Mouse (Mus musculus) layer of hippocampus, adult 8-10 months (tissue): Measurements from ENCODE around the gene Pex12. TPM values are rescaled to one million over a fixed set of nuclear protein-coding genes. Genes with fewer than 3 reads are reported as not detected.
"Not testable (repeated sequence)": the region's sequence is repeated elsewhere in the genome, so short reads cannot be mapped to it uniquely, and the experiment has no call there.

ENCODE experiments used
- DNase-seq, 2 experiments: peaks; one replicate each; pipeline ENCODE4 v3.0.0; 2022; ENCODE audit warnings: low spot score in 2 of 2
- total RNA-seq, 4 experiments: library from RNA; stranded (reverse); gene quantifications; 2 replicates each; pipeline ENCODE4 v1.2.4; 2022

Gene Pex12
- total RNA-seq, 4 experiments from 2014 or later: 8.8 to 15.2 (median 12.2) TPM

DNA sequence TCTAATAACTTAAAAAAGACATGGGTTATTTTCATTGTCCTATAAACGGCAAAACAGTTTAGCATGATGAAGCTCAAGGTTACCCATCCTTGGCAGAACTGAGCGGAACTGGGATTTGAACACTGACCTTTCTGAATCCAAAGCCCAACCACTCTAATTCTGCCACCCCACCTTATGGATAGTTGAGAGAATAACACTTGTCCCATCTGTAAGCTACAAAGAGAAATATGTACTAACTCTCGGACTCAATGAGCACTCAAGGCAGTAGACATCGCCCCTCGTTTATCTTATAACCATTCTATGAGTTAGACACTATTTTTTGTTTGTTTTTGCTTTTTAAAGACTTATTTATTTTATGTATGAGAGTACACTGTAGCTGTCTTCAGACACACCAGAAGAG is 13.3 kb downstream of the Pex12 start:
- DNase-seq: no peak

DNA sequence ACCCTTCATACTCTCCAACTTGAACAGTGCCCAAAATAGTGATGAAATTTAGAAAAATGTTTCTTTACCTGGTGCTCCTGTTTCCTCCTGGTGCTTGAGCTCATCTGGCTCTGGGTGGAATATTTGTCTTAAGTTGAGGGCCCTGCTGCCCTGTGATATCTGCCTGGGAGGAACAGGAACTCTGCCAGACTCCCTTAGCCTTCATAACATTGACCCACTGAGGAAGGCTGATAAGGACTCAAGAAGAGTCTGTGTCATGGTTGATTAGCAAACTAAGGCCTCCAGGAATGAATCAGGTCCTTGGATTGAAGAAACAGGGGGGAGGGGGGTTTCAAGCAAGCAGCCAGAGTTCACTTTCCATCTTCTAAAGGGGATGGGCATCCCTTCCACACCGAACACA is 15.8 kb downstream of the Pex12 start, which contains the start of gene Slfn14:
TSS of gene Slfn14 (minus strand) at position 161 of the 400 bp plus-strand sequence.
- no peak for DNase-seq

DNA sequence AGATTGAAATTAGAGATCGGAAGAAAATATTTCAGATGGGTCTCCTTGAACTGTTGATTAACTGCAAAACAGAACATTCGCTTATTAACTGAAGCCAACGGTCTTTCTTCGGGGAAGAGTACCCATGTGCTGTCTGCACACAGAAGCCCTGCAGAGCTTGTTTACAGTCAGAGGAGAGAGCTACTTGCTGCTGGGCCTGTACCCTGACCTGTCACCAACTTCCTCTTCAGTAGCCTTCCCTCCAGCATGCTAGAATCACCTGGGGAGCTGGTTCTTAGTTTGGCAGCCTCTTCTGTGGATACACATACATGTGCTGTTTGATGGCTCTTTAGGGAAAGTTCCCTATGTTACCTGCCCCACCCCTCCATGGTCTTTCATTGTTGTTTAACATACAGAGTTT is 16.8 kb downstream of the Pex12 start:
- DNase-seq: no peak

DNA sequence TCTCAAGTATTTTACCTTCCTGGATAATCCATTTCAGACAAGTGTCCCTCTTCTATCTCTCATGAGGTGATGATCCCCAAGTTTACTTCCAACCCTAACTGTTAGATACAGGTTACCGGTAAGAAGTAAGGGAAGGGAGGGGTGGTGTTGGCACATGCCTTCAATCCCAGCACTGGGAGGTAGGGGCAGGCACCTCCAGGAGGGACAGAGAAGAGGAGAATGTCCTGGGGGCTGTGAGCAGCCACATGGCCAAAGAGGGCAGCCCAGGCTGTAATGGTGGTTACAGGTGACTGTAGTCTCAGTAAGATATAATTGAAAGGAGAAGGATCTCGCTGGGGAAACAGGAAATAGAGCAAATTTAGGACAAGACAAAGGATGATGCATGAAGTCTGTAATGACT is 20.3 kb downstream of the Pex12 start:
- no peak for DNase-seq

DNA sequence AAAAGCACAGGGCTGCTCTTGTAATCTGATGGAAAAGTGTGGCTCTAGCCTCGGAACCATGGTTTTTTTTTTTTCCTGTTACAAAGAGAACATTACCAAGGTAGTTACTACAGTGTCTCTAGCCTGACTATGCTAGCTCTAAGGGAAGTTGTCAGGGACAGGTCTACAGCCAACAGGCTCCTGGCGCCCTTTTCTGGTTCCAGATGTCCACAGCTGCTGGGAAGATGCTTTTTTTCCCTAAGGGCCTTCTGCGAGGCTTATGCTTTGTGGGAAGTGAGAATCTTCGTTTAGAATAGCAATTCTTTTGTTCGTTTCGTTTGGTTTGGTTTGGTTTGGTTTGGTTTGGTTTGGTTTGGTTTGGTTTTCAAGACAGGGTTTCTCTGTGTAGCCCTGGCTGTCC is 22.7 kb downstream of the Pex12 start:
- no peak for DNase-seq

DNA sequence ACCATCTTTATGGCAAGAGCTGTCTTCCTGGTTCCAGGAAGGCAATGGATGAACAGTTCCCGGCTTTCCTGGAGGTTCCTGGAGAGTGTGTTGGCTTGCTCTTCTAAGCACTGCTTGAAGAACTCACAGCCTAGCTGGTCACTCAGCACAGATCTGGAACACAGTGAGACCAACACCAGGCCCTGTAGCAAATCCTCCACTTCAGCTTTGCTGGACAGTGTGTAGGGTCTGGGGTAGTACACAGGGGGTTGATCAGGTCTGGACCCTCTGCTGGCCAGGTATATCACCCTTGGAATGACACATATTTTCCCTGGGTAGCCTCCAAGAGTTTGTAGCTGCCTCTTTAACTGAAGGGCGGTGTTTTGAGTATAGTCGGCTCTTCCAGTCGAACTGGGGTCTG is 23.4 kb downstream of the Pex12 start:
- no peak for DNase-seq

DNA sequence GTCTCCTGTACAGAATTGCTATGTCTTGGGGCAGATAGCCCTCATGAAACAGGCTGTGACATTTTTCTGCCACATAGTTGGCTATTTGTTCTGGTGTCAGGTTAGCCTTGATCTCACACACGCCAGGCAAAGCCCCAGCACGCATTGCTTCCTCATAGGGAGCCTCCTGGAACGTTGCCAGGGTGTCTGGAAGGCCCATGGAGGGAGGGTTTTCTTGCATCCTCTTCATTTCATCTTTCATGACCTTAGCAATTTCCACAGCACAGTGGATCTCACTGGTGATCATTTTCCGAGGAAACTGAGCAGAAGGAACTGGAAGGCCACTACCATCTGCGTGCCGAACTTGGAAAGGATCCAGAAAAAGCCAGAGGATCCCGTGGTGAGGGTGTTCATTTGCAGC is 26.1 kb downstream of the Pex12 start:
- DNase-seq: no peak

DNA sequence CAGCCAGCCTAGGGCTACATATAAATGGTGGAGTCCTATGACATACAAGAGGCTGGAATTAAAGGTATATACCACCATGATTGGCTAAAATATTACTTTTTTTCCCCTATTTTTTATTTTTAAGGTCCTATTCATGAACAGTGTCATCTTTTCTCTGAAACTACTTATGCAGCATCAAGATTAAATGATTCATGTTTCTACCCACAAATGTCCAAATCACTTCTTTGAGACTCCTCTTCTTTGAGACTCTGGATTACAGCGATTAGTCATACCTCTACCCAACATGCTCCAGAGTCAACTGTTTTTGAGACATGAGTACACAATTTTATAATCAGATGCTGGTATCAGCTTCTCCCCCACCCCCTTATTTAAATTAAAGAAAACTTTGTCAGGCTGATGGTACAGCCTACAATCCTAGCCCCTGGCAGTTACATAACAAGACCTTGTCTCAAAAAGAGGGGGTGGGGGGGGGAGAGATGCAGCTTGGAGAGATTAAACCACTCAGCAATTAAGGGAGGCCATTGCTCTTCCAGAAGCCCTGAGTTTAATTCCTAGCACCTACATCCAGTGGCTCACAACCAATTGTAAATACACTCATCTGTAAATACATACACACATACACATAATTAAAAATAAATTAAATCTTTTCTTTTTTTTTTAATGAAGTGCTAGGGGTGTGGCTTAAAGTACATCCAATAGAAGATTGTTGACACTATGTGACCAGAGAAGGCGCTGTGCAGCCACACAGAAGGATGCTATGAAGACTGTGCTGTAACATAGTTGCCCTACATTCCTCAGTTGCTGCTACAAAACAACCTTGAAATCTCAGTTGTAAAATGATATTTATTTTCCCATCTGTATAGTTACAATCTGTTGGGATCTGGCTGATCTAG is 30.2 kb downstream of the Pex12 start:
- no peak for DNase-seq

DNA sequence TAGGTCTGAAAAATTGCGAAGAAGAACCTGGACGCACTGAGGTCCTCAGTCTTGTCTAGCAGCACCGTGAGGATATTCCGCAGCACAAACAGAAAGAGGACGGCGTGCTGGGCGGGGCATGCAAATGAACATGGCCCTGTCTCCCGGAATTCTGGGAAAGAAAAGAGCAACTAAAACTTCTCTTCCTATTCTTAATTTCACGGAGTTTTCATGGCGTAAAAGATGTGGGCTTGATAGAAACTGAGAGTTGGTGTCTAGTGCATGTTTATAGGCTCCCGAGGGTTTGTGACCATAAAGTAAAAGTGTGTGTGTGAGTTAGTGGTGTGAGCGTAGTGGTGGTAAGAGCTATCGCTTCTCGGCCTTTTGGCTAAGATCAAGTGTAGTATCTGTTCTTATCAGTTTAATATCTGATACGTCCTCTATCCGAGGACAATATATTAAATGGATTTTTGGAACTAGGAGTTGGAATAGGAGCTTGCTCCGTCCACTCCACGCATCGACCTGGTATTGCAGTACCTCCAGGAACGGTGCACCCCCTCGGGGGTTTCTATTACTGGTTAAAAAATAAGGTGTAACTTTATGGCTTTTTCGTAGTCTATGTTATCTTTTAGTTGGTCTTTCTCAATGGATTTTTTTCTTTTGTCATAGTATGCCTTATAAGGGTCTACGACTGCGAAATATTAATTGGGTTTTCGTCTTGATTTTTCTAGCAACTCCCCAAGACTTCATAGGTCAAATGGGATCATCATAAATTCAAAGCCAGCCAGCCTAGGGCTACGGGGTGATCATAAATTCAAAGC is 31.0 kb downstream of the Pex12 start:
- DNase-seq: peak; percentile 76 to 82

DNA sequence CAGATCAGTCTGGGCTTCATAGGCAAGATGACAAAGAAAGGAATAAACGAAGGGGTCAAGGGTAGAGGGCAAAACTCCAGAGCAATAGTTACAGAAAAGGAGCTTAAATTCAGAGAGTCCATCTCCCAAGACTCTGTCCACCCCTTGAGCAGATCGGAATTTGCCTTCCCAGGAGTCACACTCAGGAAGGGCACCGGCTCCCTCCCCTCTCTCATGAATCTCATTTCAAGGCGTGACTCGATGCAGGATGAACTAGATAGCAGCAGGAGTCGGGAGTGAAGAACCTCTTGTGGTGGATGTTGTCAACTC is 31.6 kb downstream of the Pex12 start:
- no peak for DNase-seq

DNA sequence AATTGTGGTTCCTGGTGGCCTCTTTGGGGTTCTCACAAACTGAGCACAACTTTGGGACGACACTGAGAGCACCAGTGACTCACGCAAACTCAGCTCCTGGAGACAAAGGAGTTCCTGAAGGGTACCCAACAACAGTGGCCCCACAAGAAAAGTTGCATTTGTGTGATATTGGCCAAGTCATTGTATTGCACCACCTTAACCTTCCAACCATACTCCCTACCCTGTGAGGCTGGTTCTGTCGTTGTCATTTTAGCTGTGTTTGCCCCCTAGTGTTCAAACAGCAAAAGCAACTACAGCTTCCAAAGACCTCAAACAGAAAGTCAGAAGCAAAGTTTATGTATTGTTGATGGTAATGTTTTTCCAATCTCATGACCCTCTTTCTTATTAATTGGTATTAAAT is 39.2 kb downstream of the Pex12 start:
- DNase-seq: no peak

DNA sequence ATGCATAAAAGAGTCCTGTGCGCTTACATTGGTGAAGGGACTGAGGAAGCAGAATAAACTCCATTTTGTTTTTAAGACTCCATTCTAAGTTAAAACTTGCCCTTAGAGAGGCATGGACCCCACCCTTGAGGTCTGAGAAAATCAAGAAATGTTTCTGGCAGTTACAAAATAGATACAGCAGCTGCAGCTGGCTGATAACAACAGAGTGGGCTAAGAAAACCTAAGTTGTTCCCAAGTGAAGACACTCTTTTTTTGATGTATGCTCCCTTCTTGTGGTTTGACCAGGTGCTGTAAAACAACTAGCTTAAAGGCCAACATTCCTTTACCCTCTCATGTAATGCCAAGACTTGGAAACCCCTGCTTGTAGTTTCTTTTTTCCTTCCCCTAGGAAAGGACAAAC is 39.7 kb downstream of the Pex12 start:
- no peak for DNase-seq

DNA sequence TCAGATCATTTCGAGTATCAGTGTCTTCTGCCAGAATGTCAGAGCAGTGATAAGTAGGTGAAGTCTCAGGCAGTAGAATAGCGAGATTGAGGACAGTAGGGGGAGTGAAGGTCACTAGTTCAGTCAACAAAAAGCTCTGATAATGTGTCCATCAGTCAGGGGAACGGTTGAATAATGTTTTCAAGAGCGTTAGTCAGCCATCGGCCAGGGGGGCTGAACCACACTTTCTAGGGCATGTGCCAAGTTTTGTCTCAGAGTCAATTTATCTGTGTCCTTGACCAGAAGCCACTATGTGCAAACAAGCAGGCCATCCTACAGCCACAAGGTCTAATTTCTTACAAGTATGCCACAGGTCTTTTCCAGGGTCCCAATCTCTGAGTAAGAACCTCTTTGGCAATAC is 45.2 kb downstream of the Pex12 start:
- not testable (repeated sequence) for DNase-seq

Other genes starting within 250 kb of the Pex12 start
- 1 to 10 TPM in 2 of 4 experiments, under 1 TPM in 2; 0.43 to 2.9 (median 0.97) TPM for gene Slfn2, start 237.5 kb downstream of the Pex12 start, total RNA-seq
- gene Slfn1, start 185.7 kb downstream of the Pex12 start, total RNA-seq: not detected
- gene Slfn4, start 127.4 kb downstream of the Pex12 start, total RNA-seq: under 1 TPM in 2 of 4 experiments, not detected in 2; 0.09 to 0.11 TPM
- under 1 TPM; 0.20 to 0.58 (median 0.46) TPM for gene Slfn3, start 111.3 kb downstream of the Pex12 start, total RNA-seq
- under 1 TPM in 1 of 4 experiments, not detected in 3; 0.09 TPM for gene Slfn14, start 15.9 kb downstream of the Pex12 start, total RNA-seq
- gene Ap2b1, start 3.6 kb downstream of the Pex12 start, total RNA-seq: 100 to 1,000 TPM; 281 to 326 (median 296) TPM
- 100 to 1,000 TPM; 202 to 211 (median 208) TPM for gene Rasl10b, start 106.6 kb upstream of the Pex12 start, total RNA-seq
- gene Gas2l2, start 126.9 kb upstream of the Pex12 start, total RNA-seq: under 1 TPM; 0.43 to 0.56 (median 0.48) TPM
- gene 1700020L24Rik, start 135.1 kb upstream of the Pex12 start, total RNA-seq: under 1 TPM in 2 of 4 experiments, not detected in 2; 0.40 to 0.51 TPM
- 1 to 10 TPM; 2.9 to 3.8 (median 3.7) TPM for gene Mmp28, start 160.5 kb upstream of the Pex12 start, total RNA-seq
- 10 to 100 TPM; 67.6 to 80.2 (median 69.6) TPM for gene Taf15, start 170.5 kb upstream of the Pex12 start, total RNA-seq
- not detected for gene Heatr9, start 219.6 kb upstream of the Pex12 start, total RNA-seq
- under 1 TPM in 2 of 4 experiments, not detected in 2; 0.68 to 0.93 TPM for gene Ccl5, start 227.9 kb upstream of the Pex12 start, total RNA-seq